Mouse (Mus musculus) midbrain, embryonic 12.5 days (tissue): ENCODE data around the gene Mvb12a. TPM values are rescaled to one million over a fixed set of nuclear protein-coding genes. Genes with fewer than 3 reads are reported as not detected.
"Not testable (repeated sequence)": the region's sequence is repeated elsewhere in the genome, so short reads cannot be mapped to it uniquely, and the experiment has no call there.

Experiments used
- ATAC-seq: fragments of 200-750 bp; cut with Nextera tagmentation; 2 replicates; pipeline ENCODE4 v1.8.0; 2017; ENCODE audit warnings: low read depth, moderate TSS enrichment, moderate library complexity; ENCODE audit not compliant: low FRiP score
- H3K27ac ChIP-seq: fragments of 300-500 bp; sonication (generic); replicated peaks from 2 replicates; pipeline ENCODE4 v1.5.1; 2016; ENCODE audit warnings: mild to moderate bottlenecking
- H3K27me3 ChIP-seq: fragments of 300-500 bp; sonication (generic); 2 replicates; pipeline ENCODE4 v1.6.1; 2016; ENCODE audit warnings: mild to moderate bottlenecking
- H3K36me3 ChIP-seq: fragments of 300-500 bp; sonication (generic); 2 replicates; pipeline ENCODE4 v1.6.1; 2016
- H3K4me1 ChIP-seq: fragments of 300-500 bp; sonication (generic); 2 replicates; pipeline ENCODE4 v1.6.1; 2016
- H3K4me2 ChIP-seq: fragments of 300-500 bp; sonication (generic); replicated peaks from 2 replicates; pipeline ENCODE4 v1.6.1; 2016; ENCODE audit warnings: mild to moderate bottlenecking, moderate library complexity
- H3K4me3 ChIP-seq: fragments of 300-500 bp; sonication (generic); 2 replicates; pipeline ENCODE4 v1.5.1; 2016; ENCODE audit warnings: mild to moderate bottlenecking
- H3K9ac ChIP-seq: fragments of 300-500 bp; sonication (generic); replicated peaks from 2 replicates; pipeline ENCODE4 v1.6.1; 2016; ENCODE audit warnings: mild to moderate bottlenecking, moderate library complexity
- H3K9me3 ChIP-seq: fragments of 300-500 bp; sonication (generic); 2 replicates; pipeline ENCODE4 v1.6.1; 2016; ENCODE audit warnings: mild to moderate bottlenecking
- WGBS: fragments of 180-500 bp; shearing (Covaris S2); methylation state at CpG from one replicate; pipeline ENCODE4 v1.1.7; 2016; 5-methylcytosine and 5-hydroxymethylcytosine counted together
- polyA plus RNA-seq: library from polyadenylated mRNA; unstranded; fragments of >200 nt; fragmentation: Nextera tagmentation; extraction: Ambion mirVana; gene quantifications from 2 replicates; pipeline ENCODE4 v1.2.1, GENCODE M21; 2016

Mvb12a gene
- polyA plus RNA-seq, 1 experiment from 2014 or later: 57.0 TPM

DNA sequence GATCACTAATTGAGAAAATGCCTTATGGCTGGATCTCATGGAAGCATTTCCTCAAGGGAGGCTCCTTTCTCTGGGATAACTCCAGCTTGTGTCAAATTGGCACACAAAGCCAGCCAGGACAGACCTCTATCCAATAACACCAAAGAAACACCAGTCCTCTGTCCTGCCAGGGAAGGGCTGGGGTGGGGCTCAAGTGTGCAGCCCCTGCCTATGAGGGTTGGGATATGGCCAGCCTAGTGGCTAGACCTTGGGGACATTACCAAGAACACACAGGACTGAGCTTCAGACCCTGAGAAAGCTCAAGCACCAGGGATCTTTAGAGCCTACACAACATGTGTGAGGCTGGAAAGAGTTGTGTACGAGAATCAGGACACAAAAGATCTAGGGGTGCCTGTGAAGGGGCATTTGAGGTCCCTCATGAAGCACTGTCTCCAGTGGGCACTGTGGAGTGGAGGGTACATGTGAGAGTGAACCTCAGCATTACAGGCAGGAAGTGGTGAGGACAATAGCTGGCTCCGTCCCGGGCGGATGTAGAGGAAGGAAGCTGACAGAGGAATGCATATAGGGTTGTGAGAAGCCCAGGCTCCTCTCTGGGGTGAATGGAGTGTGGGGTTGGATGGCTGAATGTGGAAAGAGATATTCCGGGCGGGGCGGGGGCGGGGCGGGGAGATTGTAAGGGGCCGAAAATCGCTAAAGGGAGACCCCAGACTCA, 14.2 kb upstream of the Mvb12a start:
- 88% methylated on average over 11 of the region's 11 CpGs for WGBS
- ATAC-seq: no peak
- H3K4me3 ChIP-seq: no peak overlapping the region
- H3K27me3 ChIP-seq: peaks cover 54% of the 10 kb centered on the region
- H3K9me3 ChIP-seq: no peaks in the 10 kb centered on the region
- no peaks in the 10 kb centered on the region for H3K36me3 ChIP-seq
- no peak overlapping the region for H3K27ac ChIP-seq
- H3K9ac ChIP-seq: no peak overlapping the region
- peaks cover 15% of the 10 kb centered on the region for H3K4me1 ChIP-seq
- no peak overlapping the region for H3K4me2 ChIP-seq

DNA sequence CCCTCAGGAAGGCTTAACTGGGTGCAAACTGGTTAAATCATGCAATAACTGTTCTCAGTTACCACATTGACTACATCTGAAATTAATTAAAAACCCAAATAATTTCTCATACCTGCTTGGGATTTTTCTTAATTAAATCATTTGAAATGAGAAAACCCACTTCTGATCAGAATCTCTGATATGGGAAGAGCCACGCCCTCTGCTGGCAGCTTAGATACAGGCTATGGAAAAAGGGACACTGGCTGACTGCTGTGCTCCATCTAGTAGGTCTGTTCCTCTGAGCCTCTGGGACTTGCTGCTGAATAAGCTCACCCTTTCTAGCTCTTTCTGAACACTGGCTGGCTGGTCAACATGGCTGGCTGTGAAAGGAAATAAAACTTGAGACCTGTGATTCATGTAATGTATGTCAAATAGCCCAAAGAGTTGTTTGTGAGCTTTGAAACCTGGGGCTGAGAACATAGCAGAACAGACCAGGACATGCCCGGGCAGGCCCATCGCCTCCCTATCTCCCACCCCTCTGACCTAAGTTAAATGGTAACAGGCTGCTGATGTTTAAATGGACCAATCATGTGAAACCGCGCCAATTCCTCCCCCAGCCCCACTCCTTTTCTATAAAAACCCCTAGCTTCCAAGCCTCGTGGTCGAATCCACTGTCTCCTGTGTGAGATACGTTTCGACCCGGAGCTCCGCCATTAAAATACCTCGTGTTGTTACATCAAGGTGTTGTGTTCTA, 11.8 kb upstream of the Mvb12a start:
- not testable (repeated sequence) for ATAC-seq, H3K27ac ChIP-seq
- peaks cover 39% of the 10 kb centered on the region for H3K27me3 ChIP-seq

DNA sequence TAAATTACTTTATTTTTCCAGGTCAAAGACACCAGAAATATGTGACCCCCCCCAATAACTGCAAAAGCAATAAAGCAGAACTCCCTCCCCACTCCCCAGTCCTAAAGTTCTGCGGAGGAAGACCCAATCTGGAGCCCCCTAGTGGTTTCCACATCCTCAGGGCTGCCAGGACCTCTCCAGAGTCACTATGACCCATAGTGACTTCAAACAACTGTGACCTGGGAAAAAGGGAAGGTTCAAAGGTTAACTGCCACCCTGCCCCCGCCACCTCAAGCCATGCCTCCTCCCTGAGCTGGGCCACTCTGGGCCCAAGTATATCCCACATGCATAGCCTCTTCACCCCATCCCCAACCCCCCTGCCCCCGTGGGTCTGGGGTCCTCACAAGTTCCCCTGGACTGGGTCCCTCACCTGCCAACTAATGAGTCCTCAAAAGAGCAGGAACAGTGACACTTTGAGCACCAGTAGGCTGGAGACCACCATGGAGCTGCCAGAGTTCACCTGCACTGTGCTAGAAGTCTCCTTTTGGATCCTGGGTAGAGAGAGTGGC, 8.4 kb upstream of the Mvb12a start:
- WGBS: 33% methylated on average over 3 of the region's 3 CpGs
- no peak overlapping the region for H3K4me2 ChIP-seq
- no peaks in the 10 kb centered on the region for H3K36me3 ChIP-seq
- no peak overlapping the region for H3K27ac ChIP-seq
- no peak overlapping the region for H3K4me3 ChIP-seq
- H3K9me3 ChIP-seq: no peaks in the 10 kb centered on the region
- peaks cover 40% of the 10 kb centered on the region for H3K27me3 ChIP-seq
- ATAC-seq: no peak
- peaks cover 10% of the 10 kb centered on the region; the same call in 1 of the 2 replicates for H3K4me1 ChIP-seq
- H3K9ac ChIP-seq: no peak overlapping the region

More for the DNA sequence above, 11.8 kb upstream of the Mvb12a start:
- not testable (repeated sequence) for H3K4me2 ChIP-seq, H3K9me3 ChIP-seq, H3K4me3 ChIP-seq, H3K4me1 ChIP-seq, H3K36me3 ChIP-seq, H3K9ac ChIP-seq
- 66% methylated on average over 5 of the region's 12 CpGs for WGBS

DNA sequence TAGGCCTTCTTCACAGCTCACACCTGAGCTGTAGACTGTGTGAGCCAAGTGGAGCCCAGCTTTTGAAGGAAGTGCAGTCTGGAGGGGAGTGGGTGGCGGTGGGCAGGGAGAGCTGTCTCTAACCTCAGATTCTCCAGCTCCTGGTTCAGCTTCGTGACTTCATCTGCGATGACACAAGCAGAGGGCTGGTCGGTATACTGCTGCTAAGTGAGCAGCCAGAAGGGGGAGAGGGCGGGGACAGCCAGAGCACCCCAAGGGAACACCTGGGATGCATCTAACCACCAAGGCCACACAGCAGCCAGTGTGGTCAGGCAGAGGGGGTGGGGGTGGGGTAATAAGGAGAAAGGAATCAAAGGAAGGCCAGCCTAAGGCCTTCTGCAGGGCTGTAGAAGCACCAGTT, 7.1 kb upstream of the Mvb12a start:
- Histone ChIP-seq H3K27me3 (peaks cover 45% of the 10 kb centered on the region), H3K27ac (no peak overlapping the region), H3K4me3 (no peak overlapping the region), H3K36me3 (no peaks in the 10 kb centered on the region), H3K4me2 (no peak overlapping the region), H3K9ac (no peak overlapping the region), H3K9me3 (no peaks in the 10 kb centered on the region), H3K4me1 (peaks cover 10% of the 10 kb centered on the region; the same call in 1 of the 2 replicates)
- WGBS: 72% methylated on average over 5 of the region's 5 CpGs
- no peak for ATAC-seq

DNA sequence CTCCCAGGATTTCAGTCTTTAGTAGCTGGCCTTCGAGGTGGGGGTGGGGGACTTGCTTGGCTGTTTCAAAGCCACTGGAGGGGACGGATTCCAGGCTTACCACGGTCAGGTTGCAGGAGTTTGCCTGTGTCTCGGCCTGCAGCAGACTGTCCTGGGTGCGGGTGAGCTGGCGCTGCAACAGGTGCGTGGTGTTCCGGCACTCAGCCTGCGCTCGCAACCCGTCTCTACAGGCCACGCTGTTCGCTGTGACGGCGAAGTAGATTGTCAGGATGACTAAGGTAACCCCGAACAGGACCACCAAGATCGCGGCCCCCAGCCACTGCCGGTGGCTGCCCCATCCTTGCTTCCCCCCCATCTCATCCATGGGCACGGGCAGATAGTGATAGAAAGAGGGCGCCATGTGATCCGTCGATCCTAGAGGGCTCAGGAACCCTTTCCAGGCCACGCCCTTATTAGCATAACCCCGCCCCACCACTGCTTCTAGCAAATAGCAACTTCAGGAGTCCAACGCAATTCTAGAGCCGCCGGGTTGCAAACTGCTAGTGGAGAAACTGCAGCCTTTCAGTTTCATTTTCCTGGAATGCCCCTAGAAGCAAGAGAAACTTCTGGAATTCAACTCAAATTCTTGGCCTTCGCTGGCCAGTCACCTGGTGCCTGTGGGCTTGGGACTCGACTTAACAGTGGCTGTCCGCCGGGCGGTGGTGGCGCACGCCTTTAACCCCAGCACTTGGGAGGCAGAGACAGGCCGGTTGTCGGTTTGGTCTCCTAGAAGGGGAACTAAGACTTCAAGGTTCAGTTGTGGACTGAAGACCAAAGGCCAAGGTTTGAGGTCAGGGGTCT, 5.5 kb upstream of the Mvb12a start, which contains the start of gene Bst2:
Gene Bst2, minus strand, starts transcription at position 429 of the 840 bp plus-strand sequence.
- Histone ChIP-seq H3K27ac (no peak within 1 kb of the TSS), H3K4me1 (peaks cover 10% of the 10 kb centered on the region; the same call in 1 of the 2 replicates), H3K9me3 (no peaks in the 10 kb centered on the region), H3K4me3 (peak within 1 kb of the TSS; percentile 33), H3K4me2 (peak within 1 kb of the TSS; percentile 49), H3K36me3 (no peaks in the 10 kb centered on the region), H3K27me3 (peaks cover 45% of the 10 kb centered on the region), H3K9ac (0 out of 2 replicates have a peak within 1 kb of the TSS, but pooled peaks have one; percentile 15)
- 4% methylated on average over 36 of the region's 37 CpGs for WGBS
- peak; percentile 28; the same call in 1 of the 2 replicates for ATAC-seq

DNA sequence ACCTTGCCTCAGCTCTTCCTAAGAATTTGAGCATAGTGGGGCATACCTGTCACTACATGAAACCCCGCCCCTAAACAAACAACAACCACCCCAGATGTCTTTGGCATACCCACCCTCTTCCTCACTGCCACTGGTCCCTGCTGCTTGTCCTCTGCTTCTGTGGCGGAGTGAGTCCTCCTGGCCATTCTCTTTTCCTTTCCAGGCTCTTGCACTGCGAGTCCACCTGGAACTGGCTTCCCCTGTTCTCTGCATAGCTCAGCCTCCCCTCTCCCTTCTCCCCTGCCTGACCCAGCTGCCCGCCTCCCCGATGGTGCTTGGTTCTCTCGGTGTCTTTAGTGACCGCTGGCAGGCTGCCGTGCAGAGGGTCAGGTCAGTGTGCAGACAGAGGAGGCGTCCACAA, 1.0 kb downstream of the Mvb12a start:
- Histone ChIP-seq H3K27ac (no peak overlapping the region), H3K9me3 (no peaks in the 10 kb centered on the region), H3K4me1 (peaks cover 10% of the 10 kb centered on the region), H3K4me3 (peak overlapping the region; percentile 89), H3K27me3 (peaks cover 9% of the 10 kb centered on the region; the same call in 1 of the 2 replicates), H3K36me3 (peaks cover 28% of the 10 kb centered on the region), H3K9ac (peak overlapping the region; percentile 81), H3K4me2 (peak overlapping the region; percentile 94)
- ATAC-seq: no peak
- WGBS: 88% methylated on average over 9 of the region's 9 CpGs

DNA sequence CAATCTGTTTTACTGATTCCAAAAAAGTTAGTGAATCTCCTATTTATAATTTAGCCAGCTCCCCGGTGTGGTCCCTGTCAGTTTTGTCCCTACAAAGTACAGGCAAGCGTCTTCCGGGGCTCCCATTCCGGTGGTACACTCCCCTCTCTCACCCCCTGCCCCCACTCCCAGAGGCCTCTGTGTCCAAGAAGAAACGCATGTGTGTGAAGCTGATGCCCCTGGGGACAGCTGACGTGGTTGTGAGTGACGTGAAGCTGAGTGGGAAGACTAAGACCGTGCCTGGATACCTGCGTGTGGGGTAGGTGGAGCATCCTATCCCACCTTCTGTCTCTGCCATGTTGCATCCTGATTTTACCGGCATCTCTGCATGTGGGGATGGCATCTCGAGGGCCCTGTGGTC, 2.3 kb downstream of the Mvb12a start:
- Histone ChIP-seq H3K4me1 (peaks cover 10% of the 10 kb centered on the region), H3K9ac (no peak overlapping the region), H3K4me2 (no peak overlapping the region), H3K36me3 (peaks cover 29% of the 10 kb centered on the region), H3K4me3 (no peak overlapping the region), H3K9me3 (no peaks in the 10 kb centered on the region), H3K27me3 (no peaks in the 10 kb centered on the region), H3K27ac (no peak overlapping the region)
- no peak for ATAC-seq
- 92% methylated on average over 11 of the region's 11 CpGs for WGBS

DNA sequence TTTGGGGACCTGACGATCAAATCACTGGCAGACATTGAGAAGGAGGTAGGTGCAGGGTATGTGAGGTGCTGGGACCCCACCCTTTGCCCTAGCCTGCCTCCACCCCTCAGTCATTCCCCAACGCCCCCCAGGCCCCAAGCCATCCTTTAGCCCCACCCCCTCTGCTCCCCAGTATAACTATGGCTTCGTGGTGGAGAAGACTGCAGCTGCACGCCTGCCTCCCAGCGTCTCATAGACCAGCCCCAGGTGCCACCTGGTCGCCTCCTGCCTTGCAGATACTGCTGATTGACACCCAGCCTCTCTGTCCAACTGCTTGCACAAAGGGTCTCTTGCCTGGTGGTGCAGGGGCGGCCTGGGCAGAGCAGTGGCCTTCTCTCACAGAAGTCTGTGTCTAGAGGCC, 4.9 kb downstream of the Mvb12a start:
- no peak overlapping the region for H3K4me3 ChIP-seq
- no peak overlapping the region for H3K9ac ChIP-seq
- ATAC-seq: no peak
- no peaks in the 10 kb centered on the region for H3K9me3 ChIP-seq
- H3K4me2 ChIP-seq: no peak overlapping the region
- H3K27me3 ChIP-seq: no peaks in the 10 kb centered on the region
- 89% methylated on average over 7 of the region's 7 CpGs for WGBS
- no peak overlapping the region for H3K27ac ChIP-seq
- peaks cover 10% of the 10 kb centered on the region for H3K4me1 ChIP-seq
- H3K36me3 ChIP-seq: peaks cover 29% of the 10 kb centered on the region

DNA sequence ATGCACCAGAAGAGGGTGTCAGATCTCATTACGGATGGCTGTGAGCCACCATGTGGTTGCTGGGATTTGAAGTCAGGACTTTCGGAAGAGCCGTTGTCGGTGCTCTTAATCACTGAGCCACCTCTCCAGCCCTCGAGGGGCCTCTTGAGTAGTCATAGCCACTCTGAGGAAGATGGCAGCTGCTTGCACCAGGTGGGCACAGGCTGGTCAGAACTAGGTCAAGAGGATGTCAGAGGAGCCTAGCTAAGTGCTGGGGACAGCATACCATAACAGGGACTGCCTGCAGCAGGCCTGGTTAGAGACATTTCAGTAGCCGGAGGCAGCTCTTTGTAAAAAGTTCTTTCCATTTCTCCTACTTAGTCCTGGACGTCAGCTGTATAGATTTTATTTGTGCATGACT, 8.0 kb downstream of the Mvb12a start:
- H3K9me3 ChIP-seq: no peaks in the 10 kb centered on the region
- H3K4me3 ChIP-seq: no peak overlapping the region
- peaks cover 21% of the 10 kb centered on the region for H3K27me3 ChIP-seq
- H3K9ac ChIP-seq: no peak overlapping the region
- H3K4me2 ChIP-seq: no peak overlapping the region
- H3K4me1 ChIP-seq: no peaks in the 10 kb centered on the region
- H3K27ac ChIP-seq: no peak overlapping the region
- ATAC-seq: no peak
- 73% methylated on average over 7 of the region's 7 CpGs for WGBS
- H3K36me3 ChIP-seq: peaks cover 21% of the 10 kb centered on the region

DNA sequence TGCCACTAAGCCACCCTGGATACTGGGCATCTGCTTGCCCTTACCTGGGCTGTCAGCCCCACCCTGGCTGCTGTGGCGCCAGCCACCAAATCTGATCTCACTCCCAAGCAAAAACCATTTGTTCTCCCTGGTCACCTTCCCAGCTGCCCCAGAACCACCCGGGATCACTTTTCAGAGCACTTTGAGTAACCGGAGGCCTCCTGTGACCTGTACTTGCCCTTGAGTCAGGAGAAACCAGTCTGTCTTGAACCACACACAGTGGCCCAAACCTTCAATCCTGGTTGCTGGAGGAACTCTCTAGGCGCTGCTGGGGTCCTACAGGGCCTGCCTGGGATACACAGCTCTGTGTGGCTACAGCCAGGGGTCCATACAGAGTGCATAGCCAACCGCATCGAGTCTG, 10.0 kb downstream of the Mvb12a start:
- ATAC-seq: no peak
- H3K4me3 ChIP-seq: no peak overlapping the region
- WGBS: 74% methylated on average over 6 of the region's 6 CpGs
- no peak overlapping the region for H3K4me2 ChIP-seq
- H3K27ac ChIP-seq: no peak overlapping the region
- H3K9ac ChIP-seq: no peak overlapping the region
- no peaks in the 10 kb centered on the region for H3K4me1 ChIP-seq
- no peaks in the 10 kb centered on the region for H3K9me3 ChIP-seq
- peaks cover 10% of the 10 kb centered on the region for H3K36me3 ChIP-seq
- H3K27me3 ChIP-seq: peaks cover 42% of the 10 kb centered on the region

DNA sequence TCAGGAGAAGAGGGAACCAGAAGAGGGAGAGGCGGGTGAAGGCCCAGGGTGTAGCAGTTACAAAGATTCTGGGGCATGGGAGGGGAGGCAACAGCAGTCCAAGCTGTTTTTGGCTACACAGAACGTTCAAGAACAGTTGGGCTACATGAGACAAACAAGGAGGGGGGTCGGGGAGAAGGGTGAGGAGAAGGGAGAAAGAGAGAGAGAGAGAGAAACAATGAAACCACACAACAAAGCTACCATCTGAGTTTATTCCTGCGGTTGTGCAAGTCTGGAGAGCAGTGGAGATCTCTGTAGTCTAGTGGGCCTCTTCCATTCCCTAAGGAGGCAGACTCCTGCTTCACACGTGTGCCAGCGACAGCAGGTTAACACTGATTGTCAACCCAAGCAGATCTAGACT, 11.3 kb downstream of the Mvb12a start:
- Histone ChIP-seq H3K27ac (no peak overlapping the region), H3K4me1 (peaks cover 7% of the 10 kb centered on the region), H3K4me3 (no peak overlapping the region), H3K27me3 (peaks cover 54% of the 10 kb centered on the region), H3K36me3 (no peaks in the 10 kb centered on the region), H3K9ac (no peak overlapping the region), H3K4me2 (no peak overlapping the region), H3K9me3 (no peaks in the 10 kb centered on the region)
- 74% methylated on average over 6 of the region's 6 CpGs for WGBS
- ATAC-seq: no peak
